Mouse (Mus musculus): Measurements from ENCODE around the gene Dyrk2.

DNA sequence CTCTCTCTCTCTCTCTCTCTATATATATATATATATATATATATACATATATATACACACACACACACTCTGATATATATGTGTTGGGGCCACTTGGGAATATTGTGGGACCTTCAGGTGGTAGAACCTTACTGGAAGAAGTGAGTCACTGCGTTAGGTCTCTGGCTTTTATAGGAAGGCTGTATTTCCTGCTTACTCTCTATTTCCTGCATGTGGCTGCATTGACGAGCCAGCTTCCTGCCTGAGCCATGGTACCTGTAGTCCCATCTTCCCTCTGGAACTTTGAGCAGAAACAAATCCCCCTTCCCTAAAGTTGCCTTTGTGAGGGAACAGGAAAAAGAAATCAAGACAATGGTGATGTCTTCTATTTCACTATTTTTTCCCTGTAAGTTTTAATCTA lies 40.4 kb downstream of the Dyrk2 start:
- TF ChIP-seq EP300 (optimal IDR thresholded peaks at IDR 0.05) (no peak), CTCF (IDR thresholded peaks at IDR 0.05; ENCODE audit: low read depth) (no peak)

Measured in stomach, postnatal 0 days (tissue).